In the genomic region with DNA sequence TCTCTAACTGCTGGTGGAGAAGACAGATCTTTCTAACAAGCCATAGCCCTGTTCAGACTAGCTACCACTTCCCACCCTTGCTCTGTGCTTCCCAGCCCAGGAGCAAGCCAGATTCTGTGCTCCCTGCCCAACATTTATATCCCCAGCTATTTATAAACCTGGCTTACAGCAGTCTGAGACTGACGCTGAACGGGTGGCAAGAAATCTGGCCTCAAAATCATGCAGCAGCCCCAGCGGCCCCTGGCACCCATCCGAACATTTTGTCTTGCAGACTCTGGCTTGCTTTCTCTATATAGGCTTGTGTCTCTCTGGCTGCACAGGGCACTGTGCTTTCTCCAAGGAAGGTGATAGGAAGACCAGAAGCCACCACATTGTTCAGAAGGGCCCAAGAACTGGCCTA, we compare ENCODE assay signal across 10 mouse cellular contexts. TPM values are rescaled to one million over a fixed set of nuclear protein-coding genes. Genes with fewer than 3 reads are reported as not detected.
DNase-seq lines count a peak whose midpoint lies in the region; ATAC-seq lines count a peak whose summit lies in the region.
"Had no signal": no experiment of that assay in that cellular context is flagged by ENCODE, and none has a peak within 500 bp of the region (broad histone marks: within the 10 kb centered on the region; RNA-seq: fewer than 3 reads in every experiment).

No protein-coding gene starts in this region.

- H3K27me3 ChIP-seq in midbrain, embryonic 15.5 days (replicated peaks): no peaks in the 10 kb centered on the region
- H3K27me3 ChIP-seq: neural tube, embryonic 15.5 days had no signal

- H3K4me2 ChIP-seq in midbrain, embryonic 15.5 days: no peak overlapping the region
- H3K4me2 ChIP-seq: neural tube, embryonic 15.5 days had no signal

- no peak overlapping the region for H3K4me3 ChIP-seq in midbrain, embryonic 15.5 days
- H3K4me3 ChIP-seq: forebrain, embryonic 10.5 days; neural tube, embryonic 15.5 days had no signal

- H3K9ac ChIP-seq in midbrain, embryonic 15.5 days: no peak overlapping the region
- H3K9ac ChIP-seq: neural tube, embryonic 15.5 days had no signal

- WGBS in midbrain, embryonic 15.5 days: 87% methylated on average over 4 of the region's 4 CpGs

- intact Hi-C loops in left cerebral cortex, postnatal 25 days (cut with DNase I): no loop called here

- H3K9me3 ChIP-seq in midbrain, embryonic 15.5 days: no peaks in the 10 kb centered on the region
- H3K9me3 ChIP-seq: forebrain, embryonic 10.5 days; neural tube, embryonic 15.5 days had no signal

- no peak for ATAC-seq in midbrain, embryonic 15.5 days (replicated peaks)

- H3K27ac ChIP-seq in midbrain, embryonic 15.5 days: no peak overlapping the region
- H3K27ac ChIP-seq: forebrain, embryonic 10.5 days; neural tube, embryonic 15.5 days had no signal

- H3K4me1 ChIP-seq in midbrain, embryonic 15.5 days: no peaks in the 10 kb centered on the region
- H3K4me1 ChIP-seq: neural tube, embryonic 15.5 days had no signal

- peak; percentile 93 for DNase-seq in heart, adult 11 months
- DNase-seq in heart, adult 9 months (ENCODE audit: low spot score in 2 of 2): no peak
- DNase-seq in brain, adult 2 months (ENCODE audit: low read depth, low spot score): peak; percentile 77
- DNase-seq in gastrocnemius, postnatal 25 days: peak; percentile 48
- DNase-seq in left cerebral cortex, postnatal 25 days (ENCODE audit: low spot score in 2 of 2): peak; percentile 25 to 79
- DNase-seq in cerebellum, adult 11 months: no peak
- no peak for DNase-seq in kidney, postnatal 10 days

- no peaks in the 10 kb centered on the region for H3K36me3 ChIP-seq in midbrain, embryonic 15.5 days (replicated peaks)
- H3K36me3 ChIP-seq: forebrain, embryonic 10.5 days; neural tube, embryonic 15.5 days had no signal

RNA-seq across cellular contexts. Expression of a gene that starts 45.0 kb away (rescaled TPM):
- 10 to 100 TPM; 67.8 to 77.2 TPM for total RNA-seq in gastrocnemius, postnatal 25 days (2021)
- total RNA-seq in left cerebral cortex, postnatal 25 days (2021): 10 to 100 TPM; 55.2 to 60.6 TPM
- 5.1 and 6.1 TPM in 2 replicates for polyA plus RNA-seq in midbrain, embryonic 15.5 days (2015; fragmentation: Nextera tagmentation; extraction: Ambion mirVana)

Comparison
In these comparisons a context has a peak if more than half of its experiments do, and no peak if none do; other contexts are left out.
1. DNase-seq: peak in heart, adult 11 months (single experiment), brain, adult 2 months (single experiment), gastrocnemius, postnatal 25 days (single experiment) and left cerebral cortex, postnatal 25 days (2 of 2); none in heart, adult 9 months (0 of 2), cerebellum, adult 11 months (single experiment) and kidney, postnatal 10 days (single experiment).